Mouse (Mus musculus) T-helper 2 cell (primary cell): Measurements from ENCODE around the gene Gm4922.

Experiments
- in situ Hi-C: fragments of 300-600 bp; cut with MboI, MseI; formaldehyde crosslinking; loops from one replicate; pipeline ENCODE4 v1.15.1; 2025; ENCODE audit warnings: high pct_unique_total_duplicates

The Gm4922 gene

GRCm38 (mm10) chr10:18786693-18787092 is at the start of gene Gm4922:
TSS of gene Gm4922 (minus strand) at chr10:18786793.
- in situ Hi-C loops: no loop called here

- in situ Hi-C loops: loop anchor here (5.0 kb wide), 1 partner anchor 36 kb away; no protein-coding TSS in a partner anchor
These were observed 49.3 kb upstream of the Gm4922 start for GRCm38 (mm10) chr10:18835684-18836479.

DNA sequence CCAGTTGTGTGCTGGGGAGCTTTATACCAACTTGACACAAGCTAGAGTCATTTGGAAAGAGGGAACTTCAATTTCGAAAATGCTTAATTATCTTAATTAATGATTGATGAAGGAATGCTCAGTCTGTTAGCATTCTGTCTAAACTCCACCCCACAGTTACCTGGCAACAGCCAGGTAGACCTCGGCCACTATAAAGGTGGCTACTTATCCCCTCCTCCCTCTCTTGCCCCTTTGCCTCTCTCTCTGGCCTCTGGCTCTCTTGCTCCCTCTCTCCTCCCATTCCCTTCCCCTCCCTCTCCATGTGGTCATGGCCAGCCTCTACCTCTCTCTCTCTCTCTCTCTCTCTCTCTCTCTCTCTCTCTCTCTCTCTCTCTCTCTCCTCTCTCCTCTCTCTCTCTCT is 47.8 kb upstream of the Gm4922 start:
- in situ Hi-C loops: no loop called here

- in situ Hi-C loops: no loop called here
These were observed 45.2 kb upstream of the Gm4922 start for GRCm38 (mm10) chr10:18831823-18832222.

DNA sequence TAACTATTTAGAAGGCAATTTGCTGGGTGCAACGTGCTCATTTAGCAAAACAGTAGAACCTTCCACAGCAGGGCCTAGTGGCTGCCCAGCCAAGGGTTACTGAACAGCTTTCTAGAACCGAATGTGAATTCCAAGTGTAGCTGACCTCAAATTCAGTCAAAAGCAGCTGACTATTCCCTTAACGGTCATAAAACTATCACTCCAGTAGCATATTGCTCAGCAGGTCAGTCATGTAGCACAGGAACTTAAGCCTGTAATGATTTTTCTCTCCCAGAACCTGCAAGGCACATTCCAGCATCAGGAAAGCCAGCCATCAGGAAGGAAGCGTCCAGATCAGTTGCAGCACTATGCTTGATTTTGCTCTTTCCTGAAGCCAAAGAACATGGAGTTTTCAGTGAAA is 43.8 kb upstream of the Gm4922 start:
- in situ Hi-C loops: no loop called here

- in situ Hi-C loops: no loop called here
These were observed 41.3 kb upstream of the Gm4922 start for GRCm38 (mm10) chr10:18827936-18828335.

DNA sequence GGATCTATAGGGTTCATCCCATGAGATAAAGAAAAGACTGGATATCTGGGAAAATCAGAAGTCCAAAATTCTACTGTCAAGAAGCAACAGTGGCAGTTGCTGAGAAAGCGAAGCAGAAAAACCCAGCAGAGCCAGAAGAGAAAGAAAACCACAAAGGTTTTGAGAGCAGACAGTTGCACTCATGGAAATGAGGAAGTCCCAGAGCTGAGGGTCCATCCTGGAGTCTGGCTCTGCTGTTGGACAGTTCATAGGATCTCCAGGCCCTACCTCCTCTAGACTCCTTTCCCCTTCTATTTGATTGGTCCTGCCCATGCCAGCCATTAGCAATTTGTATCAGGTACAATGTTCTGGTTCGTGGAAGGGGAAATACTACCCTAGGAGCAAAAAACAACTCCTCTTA is 39.5 kb upstream of the Gm4922 start:
- in situ Hi-C loops: no loop called here

DNA sequence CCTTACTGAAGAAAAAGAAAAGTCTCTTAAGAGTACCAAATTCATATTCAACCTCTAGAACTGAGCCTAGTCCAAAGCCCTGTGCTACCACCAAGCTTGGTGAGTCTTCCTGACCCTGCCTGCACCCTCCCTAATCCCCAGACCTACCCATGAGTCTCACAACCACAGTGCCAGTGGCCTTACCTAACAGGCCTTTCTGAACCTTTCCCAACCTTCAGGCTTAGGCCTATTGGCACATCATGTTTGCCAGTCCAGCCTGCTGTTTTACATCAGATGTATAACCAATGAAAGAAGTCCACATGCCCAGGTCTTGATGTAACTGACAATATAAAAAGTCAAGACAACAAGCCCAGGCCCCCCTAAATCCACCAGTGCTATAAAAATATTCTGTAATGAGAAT is 38.5 kb upstream of the Gm4922 start:
- in situ Hi-C loops: no loop called here

GRCm38 (mm10) chr10:18816560-18816959 is 30.0 kb upstream of the Gm4922 start:
- in situ Hi-C loops: loop anchor here (25.0 kb wide), 1 partner anchor 1846 kb away; no protein-coding TSS in a partner anchor

DNA sequence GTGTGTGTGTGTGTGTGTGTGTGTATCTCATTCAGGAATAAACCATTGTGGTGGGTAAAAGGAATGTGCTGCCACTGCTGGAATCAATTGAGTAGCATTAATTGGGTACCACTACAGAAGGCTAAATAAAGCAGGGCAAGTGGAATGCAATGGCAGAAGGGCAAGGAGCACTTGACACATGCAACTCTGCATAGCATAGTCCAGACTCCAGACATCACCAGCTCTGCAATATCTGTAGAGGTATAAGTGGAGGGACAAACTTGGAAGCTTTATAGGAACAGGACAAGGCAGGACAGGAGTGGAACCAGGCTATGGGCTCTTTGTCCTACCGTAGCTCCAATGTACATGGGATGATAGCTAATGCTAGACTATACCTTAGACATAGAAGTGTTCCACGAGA is 25.2 kb upstream of the Gm4922 start:
- in situ Hi-C loops: loop anchor here (25.0 kb wide), 1 partner anchor 1851 kb away; no protein-coding TSS in a partner anchor

GRCm38 (mm10) chr10:18790063-18790462 is 3.5 kb upstream of the Gm4922 start:
- in situ Hi-C loops: no loop called here

DNA sequence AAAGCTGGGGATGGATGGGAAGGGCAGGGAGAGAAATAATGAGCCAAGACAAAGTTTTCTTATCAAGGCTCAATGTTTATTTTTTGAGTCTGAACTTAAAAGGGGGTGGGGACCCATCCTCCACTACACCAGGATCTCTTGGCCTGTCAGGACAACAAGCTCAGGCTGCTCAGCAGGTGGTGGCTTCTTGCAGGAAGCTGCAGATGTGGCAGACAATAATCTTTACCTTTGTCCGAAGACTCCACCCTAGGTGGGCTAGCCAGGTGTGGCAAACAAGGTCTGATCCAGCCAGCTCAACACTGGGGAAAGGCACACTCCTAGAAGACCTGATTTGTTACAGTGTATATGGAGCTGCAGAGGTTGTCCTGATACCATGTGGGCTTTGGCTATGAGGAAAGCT is 2.0 kb upstream of the Gm4922 start:
- in situ Hi-C loops: no loop called here

DNA sequence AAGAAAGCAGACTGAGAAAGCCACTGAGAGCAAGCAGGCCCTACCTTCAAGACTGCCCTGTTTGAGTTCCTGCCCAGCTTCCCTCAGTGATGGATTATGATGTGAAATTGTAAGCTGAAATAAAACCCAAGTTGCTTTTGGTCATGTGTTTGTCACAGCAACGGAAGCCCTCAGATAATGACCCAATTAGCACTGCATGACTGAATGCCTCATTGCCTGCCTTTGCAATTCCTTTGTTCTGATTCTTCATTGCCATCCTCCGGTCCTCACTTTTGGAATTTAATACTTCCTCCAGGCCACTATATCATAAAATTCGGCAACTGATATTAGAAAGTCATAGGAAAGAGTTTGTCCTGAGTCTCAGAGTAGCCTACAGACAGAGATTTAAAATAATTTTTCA is 9.0 kb downstream of the Gm4922 start:
- in situ Hi-C loops: loop anchor here (10.0 kb wide), 1 partner anchor 127 kb away; no protein-coding TSS in a partner anchor

- in situ Hi-C loops: loop anchor here (10.0 kb wide), 1 partner anchor 132 kb away; no protein-coding TSS in a partner anchor
These were observed 13.9 kb downstream of the Gm4922 start for GRCm38 (mm10) chr10:18772537-18773179.

GRCm38 (mm10) chr10:18769909-18770308 is 16.7 kb downstream of the Gm4922 start:
- in situ Hi-C loops: loop anchor here (10.0 kb wide), 1 partner anchor 135 kb away; no protein-coding TSS in a partner anchor

DNA sequence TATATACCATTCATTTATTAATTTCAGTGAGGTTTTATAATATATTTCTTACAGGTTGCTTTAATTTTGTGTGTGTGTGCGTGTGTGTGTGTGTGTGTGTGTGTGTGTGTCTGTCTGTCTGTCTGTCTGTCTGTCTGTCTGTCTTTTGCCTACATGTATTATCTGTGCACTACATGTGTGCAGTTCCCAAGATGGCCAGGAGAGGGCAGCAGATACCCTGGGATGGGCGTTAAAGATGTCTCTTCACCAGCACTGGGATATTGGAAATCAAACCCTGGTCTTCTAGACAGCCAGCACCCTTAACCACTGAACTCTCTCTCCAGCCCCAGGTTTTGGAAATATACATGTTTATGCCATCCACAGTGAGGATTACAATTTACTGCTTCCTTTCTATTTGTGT is 26.4 kb downstream of the Gm4922 start:
- in situ Hi-C loops: no loop called here

GRCm38 (mm10) chr10:18750057-18750456 is 36.5 kb downstream of the Gm4922 start:
- in situ Hi-C loops: no loop called here

DNA sequence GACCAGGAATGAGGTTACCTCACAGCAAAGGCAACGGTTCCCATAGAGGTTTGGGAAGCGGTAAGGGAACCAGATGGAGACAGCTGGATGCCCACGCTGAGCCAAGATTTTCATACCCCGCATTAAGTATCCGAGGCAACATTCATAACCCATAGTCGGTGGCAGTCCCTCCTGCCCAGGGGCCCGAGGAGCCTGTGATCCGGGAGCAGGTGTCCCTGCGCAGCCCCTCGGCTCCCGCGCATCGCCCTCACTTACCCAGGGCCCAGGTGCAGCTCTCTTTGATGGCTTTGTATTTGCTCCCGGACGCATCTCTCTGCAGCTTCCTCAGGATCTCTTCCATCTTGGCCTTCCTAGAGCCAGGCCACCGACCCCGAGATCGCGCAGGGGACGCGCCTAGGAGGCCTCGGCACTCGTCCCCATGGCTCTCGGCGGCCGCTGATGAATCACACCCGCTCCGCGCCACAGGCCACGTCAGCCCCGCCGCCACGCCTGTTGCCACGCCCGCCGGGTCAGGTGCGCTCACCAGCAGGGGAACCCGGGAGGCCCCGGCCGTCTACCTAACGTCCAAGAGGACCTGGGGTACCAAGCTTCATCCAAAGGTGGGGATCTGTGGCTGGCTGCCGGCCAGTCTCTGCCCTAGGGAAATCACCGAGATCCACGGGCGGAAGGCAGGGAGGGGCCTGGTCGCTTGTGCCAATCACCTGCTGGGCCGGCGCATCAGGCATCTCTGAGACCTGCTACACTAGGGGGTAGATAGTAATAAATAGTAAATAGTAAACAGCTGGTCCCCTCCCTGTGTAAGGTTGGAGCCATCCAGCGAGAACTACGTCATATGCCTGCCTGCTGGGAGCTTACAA is 43.1 kb downstream of the Gm4922 start, which contains the start of gene Arfgef3:
Gene Arfgef3, minus strand, starts transcription at position 664 of the 857 bp plus-strand sequence.
- in situ Hi-C loops: no loop called here

- in situ Hi-C loops: no loop called here
These were observed 44.5 kb downstream of the Gm4922 start for GRCm38 (mm10) chr10:18742086-18742485.

DNA sequence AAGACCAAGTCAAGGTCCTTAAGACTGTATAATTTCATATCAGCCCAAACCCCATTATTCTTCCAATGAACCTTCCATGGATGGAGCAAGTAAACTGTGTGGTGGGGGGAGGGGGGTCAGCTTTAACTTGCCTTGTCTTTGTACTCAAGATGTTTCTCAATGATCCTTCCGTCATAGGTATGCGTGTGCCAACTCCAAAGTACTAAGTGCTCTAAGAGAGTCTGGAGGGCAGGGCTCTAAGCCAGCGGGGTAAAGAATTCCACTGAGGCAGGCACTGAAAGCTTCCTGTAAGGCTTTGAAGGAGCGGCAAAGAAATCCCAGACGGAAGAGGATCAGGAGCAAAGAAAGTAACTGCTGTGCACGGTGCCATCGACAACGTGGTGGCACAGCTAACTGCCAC is 45.6 kb downstream of the Gm4922 start:
- in situ Hi-C loops: no loop called here
